Mouse (Mus musculus): ENCODE measurements around the gene Nvl.

DNA sequence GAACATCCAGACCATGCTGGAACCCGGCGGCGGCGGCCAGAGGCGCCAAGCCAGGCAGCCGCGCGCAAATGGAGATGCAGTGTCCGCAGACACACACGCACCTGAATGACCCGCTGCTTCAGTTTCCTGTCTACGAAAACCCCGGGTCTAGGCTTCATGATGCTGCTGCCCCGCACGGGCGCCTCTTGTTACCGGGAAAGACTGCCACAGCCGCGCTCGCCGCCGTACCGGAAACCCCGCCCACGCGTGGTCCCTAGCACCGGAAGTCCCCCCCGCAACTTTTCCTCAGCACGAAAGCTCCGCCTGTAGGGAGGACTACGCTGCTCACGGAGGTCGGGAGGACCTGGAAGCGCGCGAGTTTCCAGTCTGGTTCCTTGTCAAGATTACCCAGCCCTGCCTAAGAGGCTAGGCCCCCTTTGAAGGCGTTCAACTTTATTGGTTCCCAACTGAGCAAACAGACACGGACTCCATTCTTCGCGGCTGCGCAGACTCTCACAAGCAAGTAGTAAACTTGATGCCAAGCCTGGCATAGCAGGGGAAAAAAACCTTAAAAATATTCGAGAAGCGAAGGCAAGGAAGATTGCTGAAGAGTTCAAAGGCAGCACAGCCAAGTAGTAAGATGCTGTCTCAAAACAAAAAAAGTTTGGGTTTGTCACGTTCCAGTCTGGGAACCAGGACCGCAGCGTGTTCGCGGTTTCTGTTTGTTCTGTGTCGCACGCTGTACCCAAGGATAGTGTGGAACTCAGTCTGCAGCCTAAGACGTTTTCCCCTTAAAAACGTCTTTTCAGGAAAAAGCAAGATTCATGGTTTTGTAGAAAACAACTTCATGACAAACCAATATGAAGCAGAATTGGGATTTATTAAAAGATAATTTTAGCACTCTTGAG is at the start of gene Nvl, which contains the start of gene Cnih4:
- no peak for TF ChIP-seq POLR2A (IDR thresholded peaks at IDR 0.05; ENCODE audit: borderline replicate concordance, low read depth, low read length)
- TF ChIP-seq CTCF (IDR thresholded peaks at IDR 0.05; ENCODE audit: low read depth, low read length) = no peak

Measured in bone marrow macrophage, adult 2 months (primary cell).